Mouse (Mus musculus) hindbrain, embryonic 11.5 days (tissue): ENCODE results near the gene Arih1. TPM values are rescaled to one million over a fixed set of nuclear protein-coding genes. Genes with fewer than 3 reads are reported as not detected.

Experiments
- ATAC-seq: fragments of 200-750 bp; cut with Nextera tagmentation; 2 replicates; pipeline ENCODE4 v1.8.0; 2017; ENCODE audit warnings: mild to moderate bottlenecking, moderate TSS enrichment, moderate library complexity; ENCODE audit not compliant: low FRiP score
- DNase-seq: peaks from one replicate; pipeline ENCODE4 v3.0.0-alpha.2; 2015; ENCODE audit warnings: low spot score
- H3K27ac ChIP-seq: fragments of 300-500 bp; sonication (generic); 2 replicates; pipeline ENCODE4 v1.5.1; 2014; ENCODE audit warnings: mild to moderate bottlenecking, low read depth, low read length
- H3K27me3 ChIP-seq: fragments of 300-500 bp; sonication (generic); 2 replicates; pipeline ENCODE4 v1.6.1; 2014; ENCODE audit warnings: mild to moderate bottlenecking, low read length, moderate library complexity, mixed read lengths; ENCODE audit not compliant: control insufficient read depth, insufficient read depth
- H3K36me3 ChIP-seq: fragments of 300-500 bp; sonication (generic); 2 replicates; pipeline ENCODE4 v1.6.1; 2014; ENCODE audit warnings: mild to moderate bottlenecking, low read length, moderate library complexity, mixed read lengths; ENCODE audit not compliant: control insufficient read depth, insufficient read depth
- H3K4me1 ChIP-seq: fragments of 300-500 bp; sonication (generic); replicated peaks from 2 replicates; pipeline ENCODE4 v1.6.1; 2014; ENCODE audit warnings: low read length, mixed read lengths; ENCODE audit not compliant: control insufficient read depth, insufficient read depth
- H3K4me2 ChIP-seq: fragments of 300-500 bp; sonication (generic); replicated peaks from 2 replicates; pipeline ENCODE4 v1.6.1; 2014; ENCODE audit warnings: mild to moderate bottlenecking, low read depth, low read length
- H3K4me3 ChIP-seq: fragments of 300-500 bp; sonication (generic); 2 replicates; pipeline ENCODE4 v1.5.1; 2014; ENCODE audit warnings: low read depth, low read length
- H3K9ac ChIP-seq: fragments of 300-500 bp; sonication (generic); 2 replicates; pipeline ENCODE4 v1.6.1; 2014; ENCODE audit warnings: low read depth, low read length
- H3K9me3 ChIP-seq: fragments of 300-500 bp; sonication (generic); 2 replicates; pipeline ENCODE4 v1.6.1; 2016; ENCODE audit warnings: low read length; ENCODE audit not compliant: control insufficient read depth
- WGBS: fragments of 180-500 bp; shearing (Covaris S2); extraction: QIAGEN DNeasy Blood & Tissue Kit; methylation state at CpG from one replicate; pipeline ENCODE4 v1.1.7; 2014; 5-methylcytosine and 5-hydroxymethylcytosine counted together
- polyA plus RNA-seq: library from polyadenylated mRNA; unstranded; fragments of >200 nt; fragmentation: Nextera tagmentation; extraction: Ambion mirVana; gene quantifications from 2 replicates; pipeline ENCODE4 v1.2.1, GENCODE M21; 2014

The Arih1 gene
- polyA plus RNA-seq, 1 experiment from 2014 or later: 20.8 TPM

- ATAC-seq: no peak
These were observed 32.6 kb upstream of the Arih1 start for GRCm38 (mm10) chr9:59518976-59519375.

DNA sequence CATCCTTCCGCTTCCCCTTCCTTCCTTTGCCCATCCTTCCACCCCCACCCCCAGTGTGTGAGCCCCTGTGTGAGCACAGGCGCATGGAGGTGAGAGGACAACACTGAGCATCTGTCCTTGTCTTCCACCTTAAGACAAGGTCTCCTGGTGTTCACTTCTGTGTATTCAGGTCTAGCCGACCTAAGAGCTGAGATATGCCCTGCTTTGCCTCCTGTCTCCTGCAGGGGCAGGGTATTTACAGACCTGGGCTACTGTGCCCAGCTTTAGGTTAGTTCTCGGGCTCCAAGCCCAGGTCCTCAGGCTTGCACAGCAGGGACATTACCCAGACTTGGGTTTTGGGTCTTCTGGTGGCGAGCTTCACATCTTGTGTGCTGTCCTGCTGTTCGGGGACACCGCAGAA lies 30.7 kb upstream of the Arih1 start:
- Histone ChIP-seq H3K9ac (no peak overlapping the region), H3K4me1 (no peaks in the 10 kb centered on the region), H3K36me3 (no peaks in the 10 kb centered on the region), H3K4me3 (no peak overlapping the region), H3K4me2 (no peak overlapping the region), H3K27ac (no peak overlapping the region), H3K27me3 (no peaks in the 10 kb centered on the region), H3K9me3 (no peaks in the 10 kb centered on the region)
- ATAC-seq: no peak
- DNase-seq: no peak
- WGBS: 66% methylated on average over 7 of the region's 7 CpGs

More at GRCm38 (mm10) chr9:59518976-59519375, 32.6 kb upstream of the Arih1 start:
- Histone ChIP-seq H3K9ac (no peak overlapping the region), H3K27me3 (no peaks in the 10 kb centered on the region), H3K4me3 (no peak overlapping the region), H3K4me1 (no peaks in the 10 kb centered on the region), H3K4me2 (no peak overlapping the region), H3K9me3 (no peaks in the 10 kb centered on the region), H3K27ac (no peak overlapping the region), H3K36me3 (no peaks in the 10 kb centered on the region)
- WGBS: 83% methylated on average over 5 of the region's 5 CpGs
- no peak for DNase-seq

DNA sequence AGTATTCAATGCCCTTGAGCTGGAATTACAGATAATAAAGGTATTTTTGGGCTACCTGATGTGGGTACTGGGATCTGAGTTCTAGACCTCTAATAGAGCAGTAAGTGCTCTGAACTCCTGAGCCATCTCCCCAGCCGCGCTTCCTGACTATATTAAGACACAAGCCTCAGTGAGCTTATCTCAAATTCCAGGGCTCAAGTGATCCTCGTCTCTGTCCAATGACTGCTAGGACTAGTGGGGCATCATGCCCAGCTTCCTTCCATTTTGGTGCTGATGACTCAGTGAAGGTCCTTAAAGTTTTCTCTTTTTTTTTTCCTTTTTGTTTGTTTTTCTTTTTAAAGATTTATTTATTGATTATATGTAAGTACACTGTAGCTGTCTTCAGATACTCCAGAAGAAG lies 28.7 kb upstream of the Arih1 start:
- Histone ChIP-seq H3K9me3 (no peaks in the 10 kb centered on the region), H3K36me3 (no peaks in the 10 kb centered on the region), H3K27ac (no peak overlapping the region), H3K4me1 (no peaks in the 10 kb centered on the region), H3K4me3 (no peak overlapping the region), H3K27me3 (no peaks in the 10 kb centered on the region), H3K4me2 (no peak overlapping the region), H3K9ac (no peak overlapping the region)
- WGBS: 78% methylated on average over 3 of the region's 3 CpGs
- ATAC-seq (no peak), DNase-seq (no peak)

- Histone ChIP-seq H3K4me1 (no peaks in the 10 kb centered on the region), H3K4me3 (no peak overlapping the region), H3K27me3 (no peaks in the 10 kb centered on the region), H3K27ac (no peak overlapping the region), H3K36me3 (no peaks in the 10 kb centered on the region), H3K9ac (no peak overlapping the region), H3K4me2 (no peak overlapping the region), H3K9me3 (no peaks in the 10 kb centered on the region)
- no peak for DNase-seq
- WGBS: 50% methylated on average over 4 of the region's 4 CpGs
- no peak for ATAC-seq
These were observed 26.0 kb upstream of the Arih1 start for GRCm38 (mm10) chr9:59512381-59512780.

- Histone ChIP-seq H3K27ac (no peak overlapping the region), H3K4me2 (no peak overlapping the region), H3K9ac (no peak overlapping the region), H3K36me3 (no peaks in the 10 kb centered on the region), H3K4me1 (no peaks in the 10 kb centered on the region), H3K9me3 (no peaks in the 10 kb centered on the region), H3K4me3 (no peak overlapping the region), H3K27me3 (no peaks in the 10 kb centered on the region)
- ATAC-seq (no peak), DNase-seq (no peak)
- WGBS: 59% methylated on average over 1 of the region's 1 CpGs
These were observed 21.7 kb upstream of the Arih1 start for GRCm38 (mm10) chr9:59508146-59508545.

GRCm38 (mm10) chr9:59487331-59487730 lies 913 bp upstream of the Arih1 start:
- H3K4me3 ChIP-seq: peak overlapping the region; percentile 99
- no peak overlapping the region; the same call in 1 of the 2 replicates for H3K9ac ChIP-seq
- H3K27me3 ChIP-seq: no peaks in the 10 kb centered on the region
- H3K36me3 ChIP-seq: no peaks in the 10 kb centered on the region
- peak overlapping the region; percentile 99; the same call in 1 of the 2 replicates for H3K27ac ChIP-seq
- H3K4me1 ChIP-seq: no peaks in the 10 kb centered on the region
- DNase-seq: no peak
- no peak for ATAC-seq
- no peaks in the 10 kb centered on the region for H3K9me3 ChIP-seq
- peak overlapping the region; percentile 56 for H3K4me2 ChIP-seq

DNA sequence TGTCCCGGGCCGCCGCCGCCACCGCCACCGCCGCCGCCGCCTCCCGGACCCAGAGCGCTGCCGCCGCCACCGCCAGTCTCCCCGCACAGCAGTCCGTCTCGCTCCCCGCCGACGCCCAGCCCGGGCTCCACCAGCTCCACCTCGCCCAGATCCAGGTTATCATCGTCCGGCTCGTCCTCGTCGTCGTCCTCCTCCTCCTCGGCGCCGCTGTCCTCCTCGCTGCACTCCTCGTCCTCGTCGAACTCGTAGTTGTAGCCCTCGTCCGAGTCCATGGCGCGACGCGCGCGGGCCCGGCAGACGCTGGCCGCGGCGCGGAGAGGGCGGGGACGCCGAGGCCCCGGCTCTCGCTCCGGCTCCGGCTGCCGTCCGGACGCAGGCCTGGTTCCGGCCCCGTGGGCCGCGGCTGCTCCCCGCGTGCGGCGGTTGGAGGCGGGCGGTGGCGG lies 321 bp downstream of the Arih1 start:
- peak; percentile 74 for ATAC-seq
- peak; percentile 79 for DNase-seq
- WGBS: 0% methylated on average over 29 of the region's 71 CpGs
- no peaks in the 10 kb centered on the region for H3K9me3 ChIP-seq
- H3K4me3 ChIP-seq: peak overlapping the region; percentile 99
- no peaks in the 10 kb centered on the region for H3K27me3 ChIP-seq
- peak overlapping the region; percentile 99 for H3K27ac ChIP-seq
- H3K4me2 ChIP-seq: peak overlapping the region; percentile 84
- H3K9ac ChIP-seq: peak overlapping the region; percentile 99
- no peaks in the 10 kb centered on the region for H3K4me1 ChIP-seq
- no peaks in the 10 kb centered on the region for H3K36me3 ChIP-seq

GRCm38 (mm10) chr9:59485511-59486075 lies 825 bp downstream of the Arih1 start:
- H3K27me3 ChIP-seq: no peaks in the 10 kb centered on the region
- H3K4me3 ChIP-seq: peak overlapping the region; percentile 99
- H3K4me1 ChIP-seq: no peaks in the 10 kb centered on the region
- no peaks in the 10 kb centered on the region for H3K9me3 ChIP-seq
- DNase-seq: peak; percentile 67
- H3K9ac ChIP-seq: peak overlapping the region; percentile 99
- peak overlapping the region; percentile 99 for H3K27ac ChIP-seq
- WGBS: under 1% methylated on average over 34 of the region's 34 CpGs
- H3K4me2 ChIP-seq: peak overlapping the region; percentile 84
- ATAC-seq: peak; percentile 58
- H3K36me3 ChIP-seq: no peaks in the 10 kb centered on the region

DNA sequence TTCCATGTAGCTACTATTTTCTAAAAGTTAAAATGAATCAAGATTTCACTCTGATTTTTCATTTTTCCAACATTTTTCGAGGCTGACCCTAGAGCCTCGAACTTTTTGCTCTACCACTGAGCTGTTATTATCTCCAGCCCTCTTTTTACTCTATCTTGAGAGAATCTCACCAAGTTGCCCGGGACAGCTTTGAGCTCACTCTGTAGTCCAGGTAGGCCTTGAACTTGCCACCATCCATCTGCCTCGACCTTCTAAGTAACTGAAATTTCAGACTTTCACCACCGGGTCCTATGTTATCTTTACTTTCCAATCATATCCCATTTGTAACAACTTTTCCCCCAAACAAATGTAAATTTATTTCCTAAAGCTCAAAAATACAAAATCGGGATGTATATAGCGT lies 1.7 kb downstream of the Arih1 start:
- Histone ChIP-seq H3K27ac (no peak overlapping the region), H3K4me1 (no peaks in the 10 kb centered on the region), H3K27me3 (no peaks in the 10 kb centered on the region), H3K9me3 (no peaks in the 10 kb centered on the region), H3K36me3 (no peaks in the 10 kb centered on the region), H3K4me2 (peak overlapping the region; percentile 84), H3K9ac (peak overlapping the region; percentile 99), H3K4me3 (peak overlapping the region; percentile 99)
- ATAC-seq: no peak
- peak; percentile 22 for DNase-seq
- WGBS: 20% methylated on average over 7 of the region's 7 CpGs
